Mouse (Mus musculus) liver, embryonic 15.5 days (tissue): ENCODE data around the gene Flad1. TPM values are rescaled to one million over a fixed set of nuclear protein-coding genes. Genes with fewer than 3 reads are reported as not detected.
A peak's percentile ranks its signal among the peaks of the same experiment; 100 is the strongest.
"Not testable (repeated sequence)": the region's sequence is repeated elsewhere in the genome, so short reads cannot be mapped to it uniquely, and the experiment has no call there.

Source experiments
- ATAC-seq: fragments of 200-750 bp; cut with Nextera tagmentation; 2 replicates; pipeline ENCODE4 v1.8.0; 2017; ENCODE audit warnings: moderate number of reproducible peaks, mild to moderate bottlenecking, moderate library complexity; ENCODE audit not compliant: insufficient read depth
- H3K27ac ChIP-seq: fragments of 300-500 bp; sonication (generic); replicated peaks from 2 replicates; pipeline ENCODE4 v1.5.1; 2015; ENCODE audit warnings: mild to moderate bottlenecking, inconsistent platforms
- H3K27me3 ChIP-seq: fragments of 300-500 bp; sonication (generic); 2 replicates; pipeline ENCODE4 v1.6.1; 2015; ENCODE audit warnings: mild to moderate bottlenecking, inconsistent platforms
- H3K36me3 ChIP-seq: fragments of 300-500 bp; sonication (generic); replicated peaks from 2 replicates; pipeline ENCODE4 v1.6.1; 2015; ENCODE audit warnings: moderate library complexity, mild to moderate bottlenecking, inconsistent platforms
- H3K4me1 ChIP-seq: fragments of 300-500 bp; sonication (generic); replicated peaks from 2 replicates; pipeline ENCODE4 v1.6.1; 2015; ENCODE audit warnings: inconsistent platforms
- H3K4me2 ChIP-seq: fragments of 300-500 bp; sonication (generic); 2 replicates; pipeline ENCODE4 v1.6.1; 2015; ENCODE audit warnings: moderate library complexity, mild to moderate bottlenecking, inconsistent platforms
- H3K4me3 ChIP-seq: fragments of 300-500 bp; sonication (generic); replicated peaks from 2 replicates; pipeline ENCODE4 v1.5.1; 2015; ENCODE audit warnings: mild to moderate bottlenecking, inconsistent platforms
- H3K9ac ChIP-seq: fragments of 300-500 bp; sonication (generic); 2 replicates; pipeline ENCODE4 v1.6.1; 2015; ENCODE audit warnings: moderate library complexity, mild to moderate bottlenecking, inconsistent platforms
- H3K9me3 ChIP-seq: fragments of 300-500 bp; sonication (generic); replicated peaks from 2 replicates; pipeline ENCODE4 v1.6.1; 2016; ENCODE audit warnings: inconsistent platforms
- WGBS: fragments of 180-500 bp; shearing (Covaris S2); methylation state at CpG from one replicate; pipeline ENCODE4 v1.1.7; 2015; ENCODE audit warnings: mixed read lengths; ENCODE audit not compliant: insufficient replicate concordance; 5-methylcytosine and 5-hydroxymethylcytosine counted together
- polyA plus RNA-seq: library from polyadenylated mRNA; unstranded; fragments of >200 nt; fragmentation: Nextera tagmentation; extraction: Ambion mirVana; gene quantifications from 2 replicates; pipeline ENCODE4 v1.2.1, GENCODE M21; 2015

Gene Flad1
- polyA plus RNA-seq, 1 experiment from 2014 or later, result 14.3 TPM

GRCm38 (mm10) chr3:89448720-89449537, 37.3 kb upstream of the Flad1 start:
- Histone ChIP-seq H3K9me3 (no peaks in the 10 kb centered on the region), H3K27me3 (no peaks in the 10 kb centered on the region), H3K4me2 (peak overlapping the region; percentile 54), H3K9ac (peak overlapping the region; percentile 27; the same call in 1 of the 2 replicates), H3K36me3 (0 out of 2 replicates have a peak, but pooled peaks cover 4% of the 10 kb centered on the region), H3K4me3 (peak overlapping the region; percentile 22), H3K27ac (peak overlapping the region; percentile 58), H3K4me1 (peaks cover 30% of the 10 kb centered on the region)
- ATAC-seq, result peak; percentile 79
- WGBS, result 35% methylated on average over 13 of the region's 13 CpGs

GRCm38 (mm10) chr3:89440691-89441090, 29.0 kb upstream of the Flad1 start:
- no peak for ATAC-seq
- Histone ChIP-seq H3K4me1 (peaks cover 26% of the 10 kb centered on the region), H3K27ac (no peak overlapping the region), H3K9ac (no peak overlapping the region), H3K4me3 (no peak overlapping the region), H3K4me2 (no peak overlapping the region), H3K27me3 (no peaks in the 10 kb centered on the region), H3K9me3 (no peaks in the 10 kb centered on the region), H3K36me3 (0 out of 2 replicates have a peak, but pooled peaks cover 6% of the 10 kb centered on the region)
- WGBS, result 84% methylated on average over 2 of the region's 2 CpGs

- H3K27ac ChIP-seq, result peak overlapping the region; percentile 56
- 14% methylated on average over 5 of the region's 5 CpGs for WGBS
These were observed 25.6 kb upstream of the Flad1 start for GRCm38 (mm10) chr3:89437269-89437668.

GRCm38 (mm10) chr3:89436176-89437113, 24.8 kb upstream of the Flad1 start, which contains the start of gene Pbxip1:
Pbxip1 (plus strand) TSS chr3:89436706.
- no peaks in the 10 kb centered on the region for H3K27me3 ChIP-seq
- no peaks in the 10 kb centered on the region for H3K9me3 ChIP-seq
- peaks cover 31% of the 10 kb centered on the region for H3K4me1 ChIP-seq
- peak within 1 kb of the TSS; percentile 57 for H3K4me3 ChIP-seq
- peaks cover 30% of the 10 kb centered on the region for H3K36me3 ChIP-seq
- peak within 1 kb of the TSS; percentile 51 for H3K9ac ChIP-seq
- H3K27ac ChIP-seq, result peak within 1 kb of the TSS; percentile 56
- WGBS, result 5% methylated on average over 16 of the region's 16 CpGs
- H3K4me2 ChIP-seq, result peak within 1 kb of the TSS; percentile 68
- peak; percentile 72 for ATAC-seq

More at GRCm38 (mm10) chr3:89437269-89437668, 25.6 kb upstream of the Flad1 start:
- H3K36me3 ChIP-seq, result peaks cover 27% of the 10 kb centered on the region
- no peaks in the 10 kb centered on the region for H3K9me3 ChIP-seq
- no peaks in the 10 kb centered on the region for H3K27me3 ChIP-seq
- H3K9ac ChIP-seq, result peak overlapping the region; percentile 51
- peaks cover 28% of the 10 kb centered on the region for H3K4me1 ChIP-seq
- H3K4me3 ChIP-seq, result peak overlapping the region; percentile 57
- H3K4me2 ChIP-seq, result peak overlapping the region; percentile 68
- peak; percentile 12; the same call in 1 of the 2 replicates for ATAC-seq

- H3K4me1 ChIP-seq, result peaks cover 41% of the 10 kb centered on the region
These were observed 23.4 kb upstream of the Flad1 start for GRCm38 (mm10) chr3:89435041-89435440.

GRCm38 (mm10) chr3:89434532-89434931, 22.9 kb upstream of the Flad1 start:
- Histone ChIP-seq H3K4me1 (peaks cover 46% of the 10 kb centered on the region), H3K27ac (no peak overlapping the region), H3K4me2 (no peak overlapping the region), H3K36me3 (peaks cover 30% of the 10 kb centered on the region), H3K27me3 (no peaks in the 10 kb centered on the region), H3K9me3 (no peaks in the 10 kb centered on the region), H3K4me3 (no peak overlapping the region), H3K9ac (no peak overlapping the region)
- no peak for ATAC-seq
- 76% methylated on average over 11 of the region's 11 CpGs for WGBS

More at GRCm38 (mm10) chr3:89435041-89435440, 23.4 kb upstream of the Flad1 start:
- H3K9me3 ChIP-seq, result no peaks in the 10 kb centered on the region
- H3K4me2 ChIP-seq, result no peak overlapping the region
- H3K27ac ChIP-seq, result no peak overlapping the region
- peaks cover 30% of the 10 kb centered on the region for H3K36me3 ChIP-seq
- ATAC-seq, result no peak
- H3K27me3 ChIP-seq, result no peaks in the 10 kb centered on the region
- no peak overlapping the region for H3K9ac ChIP-seq
- WGBS, result 80% methylated on average over 7 of the region's 7 CpGs
- H3K4me3 ChIP-seq, result no peak overlapping the region

GRCm38 (mm10) chr3:89432606-89433005, 20.9 kb upstream of the Flad1 start:
- peaks cover 44% of the 10 kb centered on the region for H3K36me3 ChIP-seq
- WGBS, result 89% methylated on average over 8 of the region's 8 CpGs
- no peak for ATAC-seq
- no peak overlapping the region for H3K9ac ChIP-seq
- H3K9me3 ChIP-seq, result no peaks in the 10 kb centered on the region
- no peaks in the 10 kb centered on the region for H3K27me3 ChIP-seq
- H3K4me3 ChIP-seq, result no peak overlapping the region
- H3K4me2 ChIP-seq, result no peak overlapping the region
- peaks cover 42% of the 10 kb centered on the region for H3K4me1 ChIP-seq
- no peak overlapping the region for H3K27ac ChIP-seq

GRCm38 (mm10) chr3:89430171-89431159, 18.8 kb upstream of the Flad1 start, which contains the start of gene Pygo2:
Pygo2 (plus strand) TSS chr3:89430214.
- Histone ChIP-seq H3K4me2 (peak within 1 kb of the TSS; percentile 91), H3K4me3 (peak within 1 kb of the TSS; percentile 87), H3K9me3 (no peaks in the 10 kb centered on the region), H3K27me3 (no peaks in the 10 kb centered on the region), H3K4me1 (peaks cover 45% of the 10 kb centered on the region), H3K9ac (peak within 1 kb of the TSS; percentile 88), H3K27ac (peak within 1 kb of the TSS; percentile 88), H3K36me3 (peaks cover 65% of the 10 kb centered on the region)
- ATAC-seq, result peak; percentile 97
- WGBS, result 2% methylated on average over 67 of the region's 68 CpGs

GRCm38 (mm10) chr3:89429021-89429420, 17.4 kb upstream of the Flad1 start:
- H3K4me2 ChIP-seq, H3K27ac ChIP-seq, H3K27me3 ChIP-seq, H3K4me3 ChIP-seq, H3K9me3 ChIP-seq, ATAC-seq, H3K9ac ChIP-seq: not testable (repeated sequence)
- peaks cover 70% of the 10 kb centered on the region for H3K36me3 ChIP-seq
- peaks cover 60% of the 10 kb centered on the region for H3K4me1 ChIP-seq
- WGBS, result 92% methylated on average over 7 of the region's 7 CpGs

GRCm38 (mm10) chr3:89425876-89426275, 14.2 kb upstream of the Flad1 start:
- peak overlapping the region; percentile 36 for H3K4me3 ChIP-seq
- H3K36me3 ChIP-seq, result peaks cover 66% of the 10 kb centered on the region
- no peak for ATAC-seq
- H3K9ac ChIP-seq, result peak overlapping the region; percentile 56
- peak overlapping the region; percentile 95 for H3K4me2 ChIP-seq
- H3K27ac ChIP-seq, result peak overlapping the region; percentile 84
- peaks cover 77% of the 10 kb centered on the region for H3K4me1 ChIP-seq
- WGBS, result 19% methylated on average over 4 of the region's 4 CpGs
- H3K9me3 ChIP-seq, result no peaks in the 10 kb centered on the region
- H3K27me3 ChIP-seq, result no peaks in the 10 kb centered on the region
